Mouse (Mus musculus) midbrain, embryonic 16.5 days (tissue): Measurements from ENCODE around the gene Scand1. TPM values are rescaled to one million over a fixed set of nuclear protein-coding genes. Genes with fewer than 3 reads are reported as not detected.
A peak's percentile ranks its signal among the peaks of the same experiment; 100 is the strongest.

Experiments used
- ATAC-seq: fragments of 200-750 bp; cut with Nextera tagmentation; 2 replicates; pipeline ENCODE4 v1.8.0; 2017; ENCODE audit warnings: moderate TSS enrichment
- H3K27ac ChIP-seq: fragments of 300-500 bp; sonication (generic); 2 replicates; pipeline ENCODE4 v1.5.1; 2014; ENCODE audit warnings: mild to moderate bottlenecking, low read length, mixed read lengths
- H3K27me3 ChIP-seq: fragments of 300-500 bp; sonication (generic); 2 replicates; pipeline ENCODE4 v1.6.1; 2014; ENCODE audit warnings: low read depth, low read length, mixed read lengths; ENCODE audit not compliant: control insufficient read depth, insufficient read depth
- H3K36me3 ChIP-seq: fragments of 300-500 bp; sonication (generic); 2 replicates; pipeline ENCODE4 v1.6.1; 2014; ENCODE audit warnings: mild to moderate bottlenecking, low read length, moderate library complexity, mixed read lengths; ENCODE audit not compliant: control insufficient read depth, insufficient read depth
- H3K4me1 ChIP-seq: fragments of 300-500 bp; sonication (generic); 2 replicates; pipeline ENCODE4 v1.6.1; 2014; ENCODE audit warnings: mild to moderate bottlenecking, low read length, mixed read lengths; ENCODE audit not compliant: control insufficient read depth, insufficient read depth
- H3K4me2 ChIP-seq: fragments of 300-500 bp; sonication (generic); 2 replicates; pipeline ENCODE4 v1.6.1; 2014; ENCODE audit warnings: mild to moderate bottlenecking, low read length, mixed read lengths
- H3K4me3 ChIP-seq: fragments of 300-500 bp; sonication (generic); 2 replicates; pipeline ENCODE4 v1.5.1; 2014; ENCODE audit warnings: low read depth, mild to moderate bottlenecking, low read length, moderate library complexity, mixed read lengths
- H3K9ac ChIP-seq: fragments of 300-500 bp; sonication (generic); 2 replicates; pipeline ENCODE4 v1.6.1; 2014; ENCODE audit warnings: low read depth, low read length, mixed read lengths
- H3K9me3 ChIP-seq: fragments of 300-500 bp; sonication (generic); replicated peaks from 2 replicates; pipeline ENCODE4 v1.6.1; 2014; ENCODE audit warnings: mild to moderate bottlenecking, low read length, mixed read lengths; ENCODE audit not compliant: control insufficient read depth, poor library complexity, severe bottlenecking
- WGBS: fragments of 180-500 bp; shearing (Covaris S2); extraction: QIAGEN DNeasy Blood & Tissue Kit; methylation state at CpG from one replicate; pipeline ENCODE4 v1.1.7; 2014; 5-methylcytosine and 5-hydroxymethylcytosine counted together
- polyA plus RNA-seq: library from polyadenylated mRNA; unstranded; fragments of >200 nt; fragmentation: Nextera tagmentation; extraction: Ambion mirVana; gene quantifications from 2 replicates; pipeline ENCODE4 v1.2.1, GENCODE M21; 2015

Gene Scand1
- 79.3 and 82.1 TPM in 2 replicates for polyA plus RNA-seq

- WGBS, result under 1% methylated on average over 46 of the region's 49 CpGs
- no peaks in the 10 kb centered on the region for H3K36me3 ChIP-seq
- H3K4me2 ChIP-seq, result peak within 1 kb of the TSS; percentile 75
- ATAC-seq, result peak; percentile 95
- no peaks in the 10 kb centered on the region for H3K27me3 ChIP-seq
- peak within 1 kb of the TSS; percentile 93 for H3K4me3 ChIP-seq
- H3K9ac ChIP-seq, result peak within 1 kb of the TSS; percentile 94
- peak within 1 kb of the TSS; percentile 96 for H3K27ac ChIP-seq
- H3K9me3 ChIP-seq, result no peaks in the 10 kb centered on the region
- peaks cover 12% of the 10 kb centered on the region for H3K4me1 ChIP-seq
Observed at GRCm38 (mm10) chr2:156312297-156312897, at the start of gene Scand1, which contains the start of gene Cnbd2. TSS of gene Scand1 (minus strand) at chr2:156312704. TSS of gene Cnbd2 (plus strand) at chr2:156312299.

- Histone ChIP-seq H3K27ac (no peak overlapping the region), H3K4me3 (no peak overlapping the region), H3K36me3 (no peaks in the 10 kb centered on the region), H3K4me1 (no peaks in the 10 kb centered on the region), H3K9ac (no peak overlapping the region), H3K9me3 (no peaks in the 10 kb centered on the region), H3K27me3 (no peaks in the 10 kb centered on the region), H3K4me2 (no peak overlapping the region)
- 40% methylated on average over 7 of the region's 7 CpGs for whole genome bisulfite sequencing
- no peak for ATAC-seq
Observed at GRCm38 (mm10) chr2:156356031-156356430, 43.5 kb upstream of the Scand1 start.

- Histone ChIP-seq H3K36me3 (no peaks in the 10 kb centered on the region), H3K9ac (no peak overlapping the region), H3K4me2 (no peak overlapping the region), H3K27ac (0 out of 2 replicates have a peak overlapping the region, but pooled peaks have one; percentile 17), H3K9me3 (no peaks in the 10 kb centered on the region), H3K4me3 (no peak overlapping the region), H3K27me3 (no peaks in the 10 kb centered on the region), H3K4me1 (no peaks in the 10 kb centered on the region)
- ATAC-seq, result no peak
- WGBS, result 63% methylated on average over 7 of the region's 7 CpGs
Observed at GRCm38 (mm10) chr2:156353265-156353692, 40.8 kb upstream of the Scand1 start.

- Histone ChIP-seq H3K4me1 (no peaks in the 10 kb centered on the region), H3K9ac (no peak overlapping the region), H3K9me3 (no peaks in the 10 kb centered on the region), H3K27ac (0 out of 2 replicates have a peak overlapping the region, but pooled peaks have one; percentile 17), H3K4me3 (no peak overlapping the region), H3K4me2 (no peak overlapping the region), H3K27me3 (no peaks in the 10 kb centered on the region), H3K36me3 (no peaks in the 10 kb centered on the region)
- 85% methylated on average over 8 of the region's 8 CpGs for WGBS
- ATAC-seq, result no peak
Observed at GRCm38 (mm10) chr2:156352413-156353165, 40.1 kb upstream of the Scand1 start.

- H3K9me3 ChIP-seq, result no peaks in the 10 kb centered on the region
- H3K4me2 ChIP-seq, result no peak overlapping the region
Observed at GRCm38 (mm10) chr2:156351243-156351642, 38.7 kb upstream of the Scand1 start.

GRCm38 (mm10) chr2:156349286-156349848 lies 36.9 kb upstream of the Scand1 start:
- Histone ChIP-seq H3K9me3 (no peaks in the 10 kb centered on the region), H3K27me3 (no peaks in the 10 kb centered on the region), H3K9ac (no peak overlapping the region), H3K4me3 (no peak overlapping the region), H3K4me1 (no peaks in the 10 kb centered on the region), H3K27ac (no peak overlapping the region), H3K4me2 (no peak overlapping the region), H3K36me3 (no peaks in the 10 kb centered on the region)
- 80% methylated on average over 4 of the region's 4 CpGs for WGBS
- no peak for ATAC-seq

More at GRCm38 (mm10) chr2:156351243-156351642, 38.7 kb upstream of the Scand1 start:
- ATAC-seq, result no peak
- Histone ChIP-seq H3K4me1 (no peaks in the 10 kb centered on the region), H3K9ac (no peak overlapping the region), H3K4me3 (no peak overlapping the region), H3K27me3 (no peaks in the 10 kb centered on the region), H3K36me3 (no peaks in the 10 kb centered on the region), H3K27ac (no peak overlapping the region)
- WGBS, result 86% methylated on average over 7 of the region's 7 CpGs

GRCm38 (mm10) chr2:156348812-156349211 lies 36.3 kb upstream of the Scand1 start:
- Histone ChIP-seq H3K27me3 (no peaks in the 10 kb centered on the region), H3K9ac (no peak overlapping the region)
- WGBS, result 84% methylated on average over 4 of the region's 4 CpGs

GRCm38 (mm10) chr2:156344775-156345532 lies 32.5 kb upstream of the Scand1 start:
- no peaks in the 10 kb centered on the region for H3K4me1 ChIP-seq
- no peaks in the 10 kb centered on the region for H3K9me3 ChIP-seq
- no peak overlapping the region for H3K27ac ChIP-seq
- H3K9ac ChIP-seq, result no peak overlapping the region
- H3K4me2 ChIP-seq, result no peak overlapping the region
- ATAC-seq, result no peak
- no peaks in the 10 kb centered on the region for H3K36me3 ChIP-seq
- no peaks in the 10 kb centered on the region for H3K27me3 ChIP-seq
- H3K4me3 ChIP-seq, result no peak overlapping the region
- 53% methylated on average over 12 of the region's 12 CpGs for WGBS

More at GRCm38 (mm10) chr2:156348812-156349211, 36.3 kb upstream of the Scand1 start:
- H3K4me3 ChIP-seq, result no peak overlapping the region
- no peaks in the 10 kb centered on the region for H3K4me1 ChIP-seq
- no peak for ATAC-seq
- H3K27ac ChIP-seq, result no peak overlapping the region
- H3K9me3 ChIP-seq, result no peaks in the 10 kb centered on the region
- no peak overlapping the region for H3K4me2 ChIP-seq
- H3K36me3 ChIP-seq, result no peaks in the 10 kb centered on the region
